Mouse (Mus musculus) frontal cortex, postnatal 10 days (tissue): ENCODE results near the gene Olfr594.
"Not testable (repeated sequence)": the region's sequence is repeated elsewhere in the genome, so short reads cannot be mapped to it uniquely, and the experiment has no call there.

Source experiments
- DNase-seq, 2 experiments: peaks; one replicate each; pipeline ENCODE4 v3.0.0; 2022; ENCODE audit warnings: low spot score in 2 of 2, mixed read lengths in 1 of 2

Gene Olfr594

GRCm38 (mm10) chr7:103216696-103217095 lies at the start of gene Olfr594:
Gene Olfr594 (plus strand): TSS chr7:103216996.
- no peak for DNase-seq

DNA sequence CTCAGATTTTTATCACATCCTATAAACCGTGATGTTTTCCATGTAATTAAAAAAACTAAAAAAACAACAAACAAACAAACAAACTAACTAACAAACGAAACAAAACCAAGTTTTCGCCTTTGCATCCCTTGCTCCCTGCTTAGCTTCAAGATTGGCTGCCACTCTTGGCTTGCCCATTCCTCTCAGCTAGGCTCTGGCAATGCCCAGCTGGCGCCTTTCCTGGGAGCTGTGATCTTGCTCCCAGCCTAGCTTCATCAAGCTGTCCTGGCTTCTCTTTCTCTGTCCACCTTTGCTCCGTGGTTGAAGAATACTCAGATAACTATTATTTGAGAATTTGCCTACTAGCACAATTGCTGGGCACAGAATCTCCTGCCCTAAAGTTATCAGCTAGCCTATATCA lies 47.1 kb upstream of the Olfr594 start:
- no peak for DNase-seq

GRCm38 (mm10) chr7:103178240-103178639 lies 38.6 kb upstream of the Olfr594 start, which contains the start of gene Olfr591:
Gene Olfr591 (minus strand): TSS chr7:103178340.
- DNase-seq, result no peak

GRCm38 (mm10) chr7:103184503-103184902 lies 32.3 kb upstream of the Olfr594 start, which contains the start of gene Olfr592:
Gene Olfr592 (plus strand): TSS chr7:103184803.
- not testable (repeated sequence) for DNase-seq

- no peak for DNase-seq
Measured at GRCm38 (mm10) chr7:103211562-103211961, 5.2 kb upstream of the Olfr594 start, which contains the start of gene Olfr593. Gene Olfr593 (plus strand): TSS chr7:103211862.

DNA sequence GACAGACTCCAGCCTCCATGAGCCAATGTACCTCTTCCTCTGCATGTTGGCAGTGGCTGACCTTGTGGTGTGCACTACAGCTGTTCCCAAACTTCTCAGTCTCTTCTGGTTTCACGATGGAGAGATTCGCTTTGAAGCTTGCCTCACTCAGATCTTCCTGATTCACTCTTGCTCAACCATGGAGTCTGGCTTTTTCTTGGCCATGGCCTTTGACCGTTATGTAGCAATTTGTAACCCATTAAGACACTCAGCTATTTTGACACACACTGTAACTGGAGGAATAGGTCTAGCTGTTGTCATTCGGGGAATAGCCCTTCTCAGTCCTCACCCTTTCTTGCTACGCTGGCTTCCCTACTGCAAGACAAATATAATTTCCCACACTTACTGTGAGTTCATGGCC lies 4.7 kb upstream of the Olfr594 start:
- not testable (repeated sequence) for DNase-seq

DNA sequence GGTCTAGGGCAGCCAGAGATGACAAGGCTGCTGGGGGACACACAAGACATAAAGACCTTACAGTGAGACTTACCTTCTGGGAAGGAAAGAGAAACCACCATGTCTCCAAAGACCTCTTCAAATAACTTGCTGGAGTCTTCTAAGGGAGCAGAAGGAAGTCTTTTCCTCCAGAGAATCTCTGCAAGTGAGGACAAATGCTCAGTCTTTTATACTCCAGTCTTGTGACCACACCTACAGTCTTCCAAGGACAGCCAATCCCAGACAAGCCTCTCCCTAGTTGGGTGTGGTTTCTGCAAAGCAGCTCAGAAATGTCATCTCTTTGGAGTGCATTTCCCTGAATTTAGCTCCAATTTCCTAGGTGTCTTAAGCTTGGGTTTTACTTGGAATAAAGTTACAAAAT lies 35.6 kb downstream of the Olfr594 start, which contains the start of gene Usp17ld:
Usp17ld (minus strand) TSS at position 101 of the 400 bp plus-strand sequence.
- not testable (repeated sequence) for DNase-seq
